Mouse (Mus musculus) C2C12 (cell line): ENCODE measurements around the gene Med26. TPM values are rescaled to one million over a fixed set of nuclear protein-coding genes. Genes with fewer than 3 reads are reported as not detected.

Experiments used
- H3K27me3 ChIP-seq: one replicate; pipeline ENCODE4 v1.6.1; 2011; ENCODE audit not compliant: control insufficient read depth, insufficient read depth, insufficient read length
- H3K36me3 ChIP-seq: one replicate; pipeline ENCODE4 v1.6.1; 2011; ENCODE audit not compliant: control insufficient read depth, insufficient read depth
- H3K4me3 ChIP-seq: one replicate; pipeline ENCODE4 v1.5.1; 2011; ENCODE audit warnings: mild to moderate bottlenecking, control low read depth; ENCODE audit not compliant: poor library complexity, insufficient read depth, severe bottlenecking
- H3K79me2 ChIP-seq: one replicate; pipeline ENCODE4 v1.6.1; 2011; ENCODE audit not compliant: control insufficient read depth, insufficient read depth
- H3K79me3 ChIP-seq: one replicate; pipeline ENCODE4 v1.6.1; 2011; ENCODE audit warnings: low read depth, control low read depth
- H3ac ChIP-seq: one replicate; pipeline ENCODE3; 2011; ENCODE audit warnings: low read depth; ENCODE audit not compliant: control insufficient read depth, insufficient read length
- CEBPB ChIP-seq: IDR thresholded peaks from one replicate; pipeline ENCODE4 v1.6.1; 2011; ENCODE audit warnings: low read depth, mild to moderate bottlenecking, control low read depth, moderate library complexity
- CTCF ChIP-seq: IDR thresholded peaks from one replicate; pipeline ENCODE4 v1.5.1; 2011; ENCODE audit not compliant: control insufficient read depth, insufficient read depth, insufficient read length
- FOSL1 ChIP-seq: IDR thresholded peaks from one replicate; pipeline ENCODE4 v1.8.0; 2011; ENCODE audit warnings: mild to moderate bottlenecking, low read length; ENCODE audit not compliant: poor library complexity, insufficient read depth, severe bottlenecking
- MAX ChIP-seq: IDR thresholded peaks from one replicate; pipeline ENCODE4 v1.6.1; 2011; ENCODE audit warnings: mild to moderate bottlenecking, control low read depth
- MYOD1 ChIP-seq: IDR thresholded peaks from one replicate; pipeline ENCODE4 v1.6.1; 2011; ENCODE audit warnings: low read depth; ENCODE audit not compliant: control insufficient read depth, insufficient read length
- MYOG ChIP-seq: IDR thresholded peaks from one replicate; pipeline ENCODE4 v1.6.1; 2011; ENCODE audit not compliant: control insufficient read depth, insufficient read length; ENCODE audit errors: extremely low read depth
- USF1 ChIP-seq: IDR thresholded peaks from one replicate; pipeline ENCODE4 v1.6.1; 2011; ENCODE audit warnings: low read depth, mild to moderate bottlenecking, control low read depth, moderate library complexity
- polyA plus RNA-seq: library from polyadenylated mRNA; unstranded; fragments of >200 nt; fragmentation: generic; extraction: Trizol; gene quantifications from one replicate; pipeline ENCODE4 v1.2.1, GENCODE M21; 2012; ENCODE audit warnings: missing spikeins

Med26 gene
- polyA plus RNA-seq, 1 experiment = 7.8 TPM

- Histone ChIP-seq H3K4me3 (no peak overlapping the region), H3K27me3 (no peaks in the 10 kb centered on the region), H3K79me3 (peaks cover 27% of the 10 kb centered on the region), H3K79me2 (peaks cover 70% of the 10 kb centered on the region), H3K36me3 (peaks cover 53% of the 10 kb centered on the region), H3ac (no peak overlapping the region)
- TF ChIP-seq MAX = no peak
- TF ChIP-seq CTCF = no peak
- no peak for TF ChIP-seq CEBPB
- TF ChIP-seq USF1 = no peak
- no peak for TF ChIP-seq MYOD1
- no peak for TF ChIP-seq FOSL1
- TF ChIP-seq MYOG = no peak
Measured at GRCm38 (mm10) chr8:72491017-72491416, 57.1 kb downstream of the Med26 start.

GRCm38 (mm10) chr8:72487014-72487413 is 61.1 kb downstream of the Med26 start:
- no peak overlapping the region for H3ac ChIP-seq
- H3K79me2 ChIP-seq = peaks cover 35% of the 10 kb centered on the region
- H3K36me3 ChIP-seq = peaks cover 43% of the 10 kb centered on the region
- TF ChIP-seq FOSL1 (no peak), MYOG (no peak), CTCF (no peak), USF1 (no peak), MYOD1 (no peak), MAX (no peak)
- H3K4me3 ChIP-seq = no peak overlapping the region
- no peaks in the 10 kb centered on the region for H3K27me3 ChIP-seq
- peaks cover 14% of the 10 kb centered on the region for H3K79me3 ChIP-seq

DNA sequence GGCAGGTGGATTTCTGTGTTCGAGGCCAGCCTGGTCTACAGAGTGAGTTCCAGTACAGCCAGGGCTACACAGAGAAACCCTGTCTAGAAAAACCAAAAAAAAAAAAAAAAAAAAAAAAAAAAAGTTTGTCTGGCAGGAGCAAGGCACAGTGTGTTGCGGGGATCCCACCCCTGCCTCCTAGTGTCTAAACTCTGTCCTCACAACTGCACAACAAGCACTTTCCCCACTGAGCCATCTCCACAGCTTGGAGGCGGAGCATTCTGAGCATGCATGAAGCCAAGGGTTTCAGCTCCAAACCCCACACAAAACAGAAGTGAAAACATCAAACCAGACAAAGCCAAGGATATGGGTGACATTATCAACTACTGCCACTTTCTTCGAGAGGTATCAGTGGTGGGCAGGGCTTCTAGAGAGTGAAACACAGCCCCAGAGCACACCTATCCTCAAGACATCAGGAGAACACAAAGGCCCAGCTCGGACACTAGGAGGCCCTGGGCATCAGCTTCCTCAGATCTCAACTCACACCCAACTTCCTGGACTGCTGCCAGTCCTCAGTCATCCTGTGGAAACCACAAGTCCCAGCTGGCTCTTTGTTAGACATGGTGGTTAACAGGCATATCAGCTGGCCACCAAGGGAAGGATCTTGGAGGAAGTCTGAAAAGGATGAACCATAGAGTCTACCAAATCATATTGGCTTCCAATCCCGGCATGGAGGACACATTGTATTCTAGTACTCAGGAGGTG is 62.4 kb downstream of the Med26 start:
- Histone ChIP-seq H3K79me3 (peaks cover 8% of the 10 kb centered on the region), H3ac (no peak overlapping the region), H3K4me3 (no peak overlapping the region), H3K27me3 (no peaks in the 10 kb centered on the region), H3K79me2 (peaks cover 22% of the 10 kb centered on the region), H3K36me3 (peaks cover 42% of the 10 kb centered on the region)
- TF ChIP-seq CEBPB = no peak
- TF ChIP-seq CTCF = no peak
- TF ChIP-seq USF1 = no peak
- TF ChIP-seq FOSL1 = no peak
- no peak for TF ChIP-seq MYOG
- no peak for TF ChIP-seq MYOD1
- TF ChIP-seq MAX = no peak

DNA sequence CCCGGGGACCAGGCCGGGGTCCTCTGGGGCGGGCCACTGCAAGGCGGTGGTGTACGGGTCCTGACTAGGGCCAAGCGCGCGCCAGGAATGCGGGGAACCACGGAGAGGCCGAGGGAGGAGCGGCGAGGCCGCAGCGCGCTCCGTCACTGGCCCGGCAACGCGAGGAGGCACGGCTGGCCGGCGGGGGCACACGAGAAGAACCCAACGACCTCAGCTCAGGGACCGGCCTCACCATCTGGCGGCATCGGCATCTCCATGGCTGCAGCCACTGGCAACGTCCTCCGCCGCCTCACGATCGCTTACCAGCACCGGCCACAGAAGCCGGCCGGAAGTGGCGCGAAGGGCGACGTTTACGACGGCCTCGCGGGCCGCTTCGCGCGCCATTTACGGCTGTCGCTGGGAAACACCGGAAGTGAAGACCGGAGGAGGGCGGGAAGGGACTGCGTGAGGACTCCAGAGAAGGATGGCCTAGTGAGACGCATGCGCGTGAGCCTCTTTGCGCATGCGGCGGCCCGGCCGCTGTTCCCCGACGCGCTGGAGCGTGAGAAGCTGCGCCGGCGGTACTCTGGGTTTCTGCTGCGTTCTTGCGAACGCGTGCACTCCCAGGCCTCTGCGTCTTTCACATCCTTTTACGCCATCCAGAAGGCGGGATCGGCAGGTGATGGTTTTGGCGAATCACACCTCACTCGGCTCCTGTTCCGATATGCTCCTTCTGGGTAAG is 73.1 kb downstream of the Med26 start, which contains the start of gene Cherp:
Cherp (minus strand) TSS at position 401 of the 721 bp plus-strand sequence.
- H3ac ChIP-seq = peak within 1 kb of the TSS; percentile 98
- peak within 1 kb of the TSS; percentile 91 for H3K4me3 ChIP-seq
- H3K79me3 ChIP-seq = peaks cover 39% of the 10 kb centered on the region
- peak; percentile 94 for TF ChIP-seq MAX
- TF ChIP-seq MYOD1 = no peak
- peaks cover 34% of the 10 kb centered on the region for H3K36me3 ChIP-seq
- no peaks in the 10 kb centered on the region for H3K27me3 ChIP-seq
- peaks cover 60% of the 10 kb centered on the region for H3K79me2 ChIP-seq

DNA sequence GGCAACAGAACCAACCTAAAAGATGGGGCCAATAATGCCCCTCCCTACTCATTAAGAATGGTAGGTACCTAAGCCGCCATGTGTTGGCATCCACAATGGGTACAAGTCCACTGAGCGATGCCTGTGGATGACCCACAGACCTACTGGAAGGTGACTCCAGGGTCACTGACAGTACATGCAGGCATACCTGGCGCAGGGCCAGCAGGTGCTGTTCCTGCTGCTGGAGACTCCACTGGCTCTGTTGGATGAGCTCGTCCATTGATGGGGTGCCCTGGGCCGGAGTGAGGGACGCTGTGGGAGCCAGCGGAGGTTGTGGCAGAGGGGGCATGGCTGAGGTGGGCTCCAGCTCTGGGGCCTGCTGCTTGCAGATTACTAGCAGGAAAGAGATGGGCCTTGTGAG is 77.4 kb downstream of the Med26 start:
- H3K79me3 ChIP-seq = peaks cover 33% of the 10 kb centered on the region
- no peak for TF ChIP-seq MAX
- no peak for TF ChIP-seq USF1
- H3K79me2 ChIP-seq = peaks cover 47% of the 10 kb centered on the region
- H3K36me3 ChIP-seq = peaks cover 73% of the 10 kb centered on the region
- H3K27me3 ChIP-seq = no peaks in the 10 kb centered on the region
- no peak overlapping the region for H3K4me3 ChIP-seq
- no peak overlapping the region for H3ac ChIP-seq

- no peak overlapping the region for H3ac ChIP-seq
- no peak overlapping the region for H3K4me3 ChIP-seq
- peaks cover 30% of the 10 kb centered on the region for H3K79me3 ChIP-seq
- peaks cover 80% of the 10 kb centered on the region for H3K36me3 ChIP-seq
- TF ChIP-seq CEBPB (no peak), USF1 (no peak), FOSL1 (no peak), CTCF (no peak), MYOG (no peak), MYOD1 (no peak), MAX (no peak)
- peaks cover 43% of the 10 kb centered on the region for H3K79me2 ChIP-seq
- no peaks in the 10 kb centered on the region for H3K27me3 ChIP-seq
Measured at GRCm38 (mm10) chr8:72469984-72470383, 78.1 kb downstream of the Med26 start.
